Mouse (Mus musculus): ENCODE measurements around the gene Dtymk.

Dtymk gene

GRCm38 (mm10) chr1:93804818-93805217 lies 3.1 kb upstream of the Dtymk start:
- no peak for DNase-seq (ENCODE audit: low spot score in 2 of 2)

GRCm38 (mm10) chr1:93803556-93804507 lies 2.1 kb upstream of the Dtymk start, which contains the start of gene Ing5:
Gene Ing5, plus strand, starts transcription at chr1:93803965.
- DNase-seq (ENCODE audit: low spot score in 2 of 2), result peak; percentile 100

- DNase-seq (ENCODE audit: low spot score in 2 of 2), result no peak
Observed at GRCm38 (mm10) chr1:93802771-93803170, 1.0 kb upstream of the Dtymk start.

- DNase-seq (ENCODE audit: low spot score in 2 of 2), result no peak
Observed at GRCm38 (mm10) chr1:93800670-93801503, 847 bp downstream of the Dtymk start.

- DNase-seq (ENCODE audit: low spot score in 2 of 2), result no peak
Observed at GRCm38 (mm10) chr1:93795886-93796285, 5.8 kb downstream of the Dtymk start.

GRCm38 (mm10) chr1:93794526-93794925 lies 7.2 kb downstream of the Dtymk start:
- DNase-seq (ENCODE audit: low spot score in 2 of 2), result no peak

GRCm38 (mm10) chr1:93786912-93787311 lies 14.8 kb downstream of the Dtymk start:
- no peak for DNase-seq (ENCODE audit: low spot score in 2 of 2)

- no peak for DNase-seq (ENCODE audit: low spot score in 2 of 2)
Observed at GRCm38 (mm10) chr1:93776686-93777085, 25.0 kb downstream of the Dtymk start.

GRCm38 (mm10) chr1:93769901-93770300 lies 31.8 kb downstream of the Dtymk start:
- no peak for DNase-seq (ENCODE audit: low spot score in 2 of 2)

GRCm38 (mm10) chr1:93767600-93767999 lies 34.1 kb downstream of the Dtymk start:
- DNase-seq (ENCODE audit: low spot score in 2 of 2), result no peak

- no peak for DNase-seq (ENCODE audit: low spot score in 2 of 2)
Observed at GRCm38 (mm10) chr1:93764871-93765591, 36.7 kb downstream of the Dtymk start.

GRCm38 (mm10) chr1:93763531-93763930 lies 38.2 kb downstream of the Dtymk start:
- DNase-seq (ENCODE audit: low spot score in 2 of 2), result peak in 1 of 2 experiments; percentile 33

- no peak for DNase-seq (ENCODE audit: low spot score in 2 of 2)
Observed at GRCm38 (mm10) chr1:93760076-93760475, 41.7 kb downstream of the Dtymk start.

GRCm38 (mm10) chr1:93756154-93756553 lies 45.6 kb downstream of the Dtymk start:
- DNase-seq (ENCODE audit: low spot score in 2 of 2), result no peak

GRCm38 (mm10) chr1:93755618-93756017 lies 46.1 kb downstream of the Dtymk start:
- no peak for DNase-seq (ENCODE audit: low spot score in 2 of 2)

GRCm38 (mm10) chr1:93755291-93755610 lies 46.5 kb downstream of the Dtymk start:
- no peak for DNase-seq (ENCODE audit: low spot score in 2 of 2)

GRCm38 (mm10) chr1:93754573-93755290 lies 47.0 kb downstream of the Dtymk start, which contains the start of gene Thap4:
Gene Thap4, minus strand, starts transcription at chr1:93754864.
- peak; percentile 86 to 94 for DNase-seq (ENCODE audit: low spot score in 2 of 2)

GRCm38 (mm10) chr1:93753911-93754572 lies 47.7 kb downstream of the Dtymk start:
- peak in 1 of 2 experiments; percentile 79 for DNase-seq (ENCODE audit: low spot score in 2 of 2)

- DNase-seq (ENCODE audit: low spot score in 2 of 2), result no peak
Observed at GRCm38 (mm10) chr1:93751290-93751689, 50.4 kb downstream of the Dtymk start, which contains the start of gene Atg4b. Gene Atg4b, plus strand, starts transcription at chr1:93751500.

- DNase-seq (ENCODE audit: low spot score in 2 of 2), result no peak
Observed at GRCm38 (mm10) chr1:93748539-93748938, 53.2 kb downstream of the Dtymk start.
